Mouse (Mus musculus): ENCODE data around the gene Tmem11. TPM values are rescaled to one million over a fixed set of nuclear protein-coding genes. Genes with fewer than 3 reads are reported as not detected.

Gene Tmem11
- polyA plus RNA-seq, 1 experiment from 2014 or later, result 67.8 TPM

DNA sequence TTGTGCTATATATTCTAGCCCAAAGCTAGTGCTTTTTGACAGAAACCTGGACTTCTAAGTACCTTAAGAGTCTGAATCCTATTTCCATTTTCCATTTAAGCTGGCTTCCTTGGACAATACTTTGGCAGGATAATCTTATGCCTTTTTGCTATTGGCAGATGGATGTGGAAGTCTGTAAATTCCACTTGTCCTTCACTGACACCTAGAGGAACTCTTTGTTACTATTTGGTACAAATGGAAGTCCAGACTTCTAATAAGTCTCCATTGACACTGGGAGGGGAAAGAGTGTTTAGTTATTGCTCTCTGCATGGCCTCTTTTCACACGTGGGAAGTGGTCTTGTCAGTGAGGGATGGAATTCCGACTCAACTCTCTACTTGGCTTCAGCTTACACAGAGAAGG, 50.2 kb downstream of the Tmem11 start:
- H3K27ac ChIP-seq (ENCODE audit: low read depth, low read length), result no peak overlapping the region
- 38% methylated on average over 2 of the region's 2 CpGs for WGBS
- H3K9ac ChIP-seq (ENCODE audit: low read length), result no peak overlapping the region
- no peaks in the 10 kb centered on the region for H3K36me3 ChIP-seq (ENCODE audit: control insufficient read depth, insufficient read depth, low read length)
- DNase-seq (ENCODE audit: low spot score) (peak; percentile 13), ATAC-seq (no peak)
- no peaks in the 10 kb centered on the region for H3K27me3 ChIP-seq (replicated peaks; ENCODE audit: control insufficient read depth, insufficient read depth, low read length)
- no peak overlapping the region for H3K4me3 ChIP-seq (ENCODE audit: low read depth, low read length)
- H3K9me3 ChIP-seq (replicated peaks; ENCODE audit: control insufficient read depth, low read length), result no peaks in the 10 kb centered on the region
- H3K4me2 ChIP-seq (ENCODE audit: low read length), result no peak overlapping the region
- H3K4me1 ChIP-seq (ENCODE audit: control insufficient read depth, insufficient read depth, low read length), result peaks cover 5% of the 10 kb centered on the region; the same call in 1 of the 2 replicates

DNA sequence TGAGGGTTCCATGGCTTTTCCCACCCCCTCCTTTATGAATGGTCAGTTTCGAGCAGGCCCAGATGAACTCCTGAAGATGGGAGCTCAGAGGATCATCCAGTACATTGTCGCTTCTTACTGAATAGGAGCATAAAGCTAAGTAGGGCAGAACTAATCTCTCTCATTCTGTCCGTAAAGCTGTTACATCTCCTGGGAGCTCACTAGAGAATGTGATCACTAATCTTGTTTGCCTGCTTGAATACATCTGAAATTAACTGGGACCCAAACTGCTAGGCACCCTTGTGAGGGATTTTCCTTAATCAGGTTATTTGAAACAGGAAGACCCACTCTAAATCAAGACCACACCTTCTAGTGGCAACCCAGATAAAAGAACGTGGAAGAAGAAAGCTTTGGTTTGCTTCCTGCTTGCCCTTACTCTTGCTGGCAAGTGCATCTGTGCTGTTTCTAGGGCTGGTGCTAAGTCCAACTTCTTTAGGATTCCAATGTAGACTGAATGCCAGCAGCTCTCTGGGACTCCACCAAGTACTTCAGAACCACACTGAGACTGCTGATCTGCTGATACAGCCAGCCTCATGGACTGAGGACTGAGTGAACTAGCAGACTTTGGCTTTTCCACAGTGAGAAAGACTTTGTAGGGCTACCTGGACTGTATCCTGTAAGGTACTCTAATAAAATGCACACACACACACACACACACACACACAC, 51.7 kb downstream of the Tmem11 start:
- DNase-seq (ENCODE audit: low spot score), result no peak
- H3K9me3 ChIP-seq (replicated peaks; ENCODE audit: control insufficient read depth, low read length), result no peaks in the 10 kb centered on the region
- H3K9ac ChIP-seq (ENCODE audit: low read length), result no peak overlapping the region
- WGBS, result 26% methylated on average over 4 of the region's 4 CpGs
- ATAC-seq, result no peak
- H3K4me1 ChIP-seq (ENCODE audit: control insufficient read depth, insufficient read depth, low read length), result peaks cover 5% of the 10 kb centered on the region; the same call in 1 of the 2 replicates
- no peak overlapping the region for H3K27ac ChIP-seq (ENCODE audit: low read depth, low read length)
- H3K4me2 ChIP-seq (ENCODE audit: low read length), result no peak overlapping the region
- H3K27me3 ChIP-seq (replicated peaks; ENCODE audit: control insufficient read depth, insufficient read depth, low read length), result no peaks in the 10 kb centered on the region
- H3K4me3 ChIP-seq (ENCODE audit: low read depth, low read length), result no peak overlapping the region
- H3K36me3 ChIP-seq (ENCODE audit: control insufficient read depth, insufficient read depth, low read length), result no peaks in the 10 kb centered on the region

DNA sequence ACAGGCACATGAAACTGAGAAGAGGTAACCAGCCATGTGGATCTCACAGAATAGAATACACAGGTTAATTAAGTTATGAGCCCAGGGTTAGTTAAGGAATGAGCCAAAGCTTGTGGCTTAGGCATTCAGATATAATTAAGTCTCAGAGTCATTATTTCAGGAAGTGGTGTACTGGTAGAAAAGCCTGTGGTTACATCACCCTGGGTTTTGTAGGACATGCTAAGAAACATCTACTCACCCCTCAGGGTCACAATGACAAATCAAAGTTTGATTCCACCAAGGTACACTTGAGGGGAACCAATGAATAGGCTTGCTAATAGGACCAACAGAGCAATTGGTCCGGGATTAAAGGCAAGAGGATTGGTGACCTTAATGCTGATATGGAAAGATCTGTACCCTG, 52.4 kb downstream of the Tmem11 start:
- Histone ChIP-seq H3K9ac (ENCODE audit: low read length) (no peak overlapping the region), H3K27me3 (replicated peaks; ENCODE audit: control insufficient read depth, insufficient read depth, low read length) (no peaks in the 10 kb centered on the region)

DNA sequence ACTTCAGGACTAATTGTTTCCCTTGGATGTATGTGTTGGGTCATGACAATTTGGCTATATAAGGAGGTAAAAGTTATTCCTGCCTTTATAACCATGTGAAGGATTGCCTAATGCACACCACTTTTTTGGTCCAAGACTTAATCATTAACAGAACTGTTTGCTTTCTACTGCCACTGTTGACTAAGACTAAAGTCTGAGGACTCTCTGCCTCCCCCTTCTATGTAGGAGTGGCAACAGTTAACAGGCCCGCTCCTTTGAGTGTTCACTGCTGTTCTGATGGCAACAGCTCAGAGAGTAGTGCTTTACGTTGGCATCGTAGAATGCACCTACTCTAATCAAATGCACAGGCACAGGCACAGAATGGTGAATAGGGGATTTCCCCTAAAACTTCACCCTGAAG, 53.9 kb downstream of the Tmem11 start:
- no peak overlapping the region for H3K9ac ChIP-seq (ENCODE audit: low read length)
- H3K9me3 ChIP-seq (replicated peaks; ENCODE audit: control insufficient read depth, low read length), result no peaks in the 10 kb centered on the region
- H3K36me3 ChIP-seq (ENCODE audit: control insufficient read depth, insufficient read depth, low read length), result no peaks in the 10 kb centered on the region
- no peak overlapping the region for H3K4me3 ChIP-seq (ENCODE audit: low read depth, low read length)
- no peak for ATAC-seq
- no peak overlapping the region for H3K4me2 ChIP-seq (ENCODE audit: low read length)
- 87% methylated on average over 3 of the region's 3 CpGs for WGBS
- DNase-seq (ENCODE audit: low spot score), result no peak
- no peaks in the 10 kb centered on the region for H3K27me3 ChIP-seq (replicated peaks; ENCODE audit: control insufficient read depth, insufficient read depth, low read length)
- H3K27ac ChIP-seq (ENCODE audit: low read depth, low read length), result no peak overlapping the region
- no peaks in the 10 kb centered on the region for H3K4me1 ChIP-seq (ENCODE audit: control insufficient read depth, insufficient read depth, low read length)

More for the DNA sequence above, 52.4 kb downstream of the Tmem11 start:
- Histone ChIP-seq H3K4me1 (ENCODE audit: control insufficient read depth, insufficient read depth, low read length) (peaks cover 5% of the 10 kb centered on the region; the same call in 1 of the 2 replicates), H3K9me3 (replicated peaks; ENCODE audit: control insufficient read depth, low read length) (no peaks in the 10 kb centered on the region), H3K4me2 (ENCODE audit: low read length) (no peak overlapping the region), H3K36me3 (ENCODE audit: control insufficient read depth, insufficient read depth, low read length) (no peaks in the 10 kb centered on the region), H3K27ac (ENCODE audit: low read depth, low read length) (no peak overlapping the region), H3K4me3 (ENCODE audit: low read depth, low read length) (no peak overlapping the region)
- ATAC-seq (no peak), DNase-seq (ENCODE audit: low spot score) (no peak)
- WGBS, result 60% methylated on average over 1 of the region's 1 CpGs

DNA sequence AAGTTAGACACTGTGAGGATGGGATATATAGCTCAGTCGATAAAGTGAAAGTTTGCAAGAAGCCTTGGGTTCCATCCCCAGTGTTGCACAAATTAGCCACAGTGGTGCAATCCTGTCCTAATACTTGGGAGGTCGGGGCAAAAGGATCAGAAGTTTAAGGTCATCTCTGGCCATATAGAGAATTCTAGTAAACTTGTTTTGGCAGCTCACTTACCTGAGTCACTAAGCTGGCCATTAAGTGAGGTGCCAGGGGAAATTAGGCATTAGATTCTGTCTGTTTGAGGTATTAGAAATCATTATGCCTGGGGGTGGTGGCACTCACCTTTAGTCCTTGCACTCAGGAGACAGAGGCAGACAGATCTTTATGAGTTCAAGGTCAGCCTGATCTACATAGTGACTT, 55.3 kb downstream of the Tmem11 start:
- Histone ChIP-seq H3K4me1 (ENCODE audit: control insufficient read depth, insufficient read depth, low read length) (no peaks in the 10 kb centered on the region), H3K9me3 (replicated peaks; ENCODE audit: control insufficient read depth, low read length) (no peaks in the 10 kb centered on the region), H3K27ac (ENCODE audit: low read depth, low read length) (no peak overlapping the region), H3K4me2 (ENCODE audit: low read length) (no peak overlapping the region), H3K27me3 (replicated peaks; ENCODE audit: control insufficient read depth, insufficient read depth, low read length) (no peaks in the 10 kb centered on the region), H3K36me3 (ENCODE audit: control insufficient read depth, insufficient read depth, low read length) (no peaks in the 10 kb centered on the region), H3K9ac (ENCODE audit: low read length) (no peak overlapping the region), H3K4me3 (ENCODE audit: low read depth, low read length) (no peak overlapping the region)
- 76% methylated on average over 2 of the region's 2 CpGs for WGBS
- DNase-seq (ENCODE audit: low spot score), result no peak
- ATAC-seq, result no peak

DNA sequence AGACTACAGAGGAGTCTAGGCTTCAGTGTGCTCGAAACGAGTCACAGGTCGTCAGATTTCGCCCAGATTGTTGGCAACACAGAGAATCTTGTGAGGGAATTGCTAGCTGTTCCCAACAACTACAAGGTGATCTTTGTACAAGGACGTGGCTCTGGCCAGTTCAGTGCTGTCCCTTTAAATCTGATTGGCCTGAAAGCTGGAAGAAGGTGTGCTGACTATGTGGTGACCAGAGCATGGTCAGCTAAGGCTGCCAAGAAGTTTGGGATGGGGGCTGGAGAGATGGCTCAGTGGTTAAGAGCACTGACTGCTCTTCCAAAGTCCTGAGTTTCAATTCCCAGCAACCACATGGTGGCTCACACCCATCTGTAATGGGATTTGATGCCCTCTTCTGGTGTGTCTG, 62.7 kb downstream of the Tmem11 start:
- no peak overlapping the region for H3K4me3 ChIP-seq (ENCODE audit: low read depth, low read length)
- no peak for DNase-seq (ENCODE audit: low spot score)
- WGBS, result 77% methylated on average over 5 of the region's 5 CpGs
- H3K4me2 ChIP-seq (ENCODE audit: low read length), result no peak overlapping the region
- no peak for ATAC-seq
- no peaks in the 10 kb centered on the region for H3K4me1 ChIP-seq (ENCODE audit: control insufficient read depth, insufficient read depth, low read length)
- no peak overlapping the region for H3K9ac ChIP-seq (ENCODE audit: low read length)
- no peaks in the 10 kb centered on the region for H3K27me3 ChIP-seq (replicated peaks; ENCODE audit: control insufficient read depth, insufficient read depth, low read length)
- H3K27ac ChIP-seq (ENCODE audit: low read depth, low read length), result no peak overlapping the region
- no peaks in the 10 kb centered on the region for H3K36me3 ChIP-seq (ENCODE audit: control insufficient read depth, insufficient read depth, low read length)
- H3K9me3 ChIP-seq (replicated peaks; ENCODE audit: control insufficient read depth, low read length), result no peaks in the 10 kb centered on the region

Other genes starting within 250 kb of the Tmem11 start
- 66.9 and 74.6 TPM in 2 replicates for gene Llgl1, start 179.5 kb downstream of the Tmem11 start, polyA plus RNA-seq (2014; fragmentation: Nextera tagmentation; extraction: Ambion mirVana)
- gene Flii, start 152.0 kb downstream of the Tmem11 start, polyA plus RNA-seq (2014; fragmentation: Nextera tagmentation; extraction: Ambion mirVana), result 53.0 and 59.3 TPM in 2 replicates
- gene Mief2, start 150.9 kb downstream of the Tmem11 start, polyA plus RNA-seq (2014; fragmentation: Nextera tagmentation; extraction: Ambion mirVana), result 20.5 and 20.7 TPM in 2 replicates
- 7.3 and 9.5 TPM in 2 replicates for gene Top3a, start 101.9 kb downstream of the Tmem11 start, polyA plus RNA-seq (2014; fragmentation: Nextera tagmentation; extraction: Ambion mirVana)
- gene Smcr8, start 101.7 kb downstream of the Tmem11 start, polyA plus RNA-seq (2014; fragmentation: Nextera tagmentation; extraction: Ambion mirVana), result 7.9 and 8.5 TPM in 2 replicates
- gene Shmt1, start 67.6 kb downstream of the Tmem11 start, polyA plus RNA-seq (2014; fragmentation: Nextera tagmentation; extraction: Ambion mirVana), result 12.0 and 17.3 TPM in 2 replicates
- gene Dhrs7b, start 48.6 kb downstream of the Tmem11 start, polyA plus RNA-seq (2014; fragmentation: Nextera tagmentation; extraction: Ambion mirVana), result 36.6 and 36.8 TPM in 2 replicates
- gene Natd1, start 35.5 kb upstream of the Tmem11 start, polyA plus RNA-seq (2014; fragmentation: Nextera tagmentation; extraction: Ambion mirVana), result 35.3 and 39.7 TPM in 2 replicates
- gene Map2k3, start 52.8 kb upstream of the Tmem11 start, polyA plus RNA-seq (2014; fragmentation: Nextera tagmentation; extraction: Ambion mirVana), result 23.6 and 23.7 TPM in 2 replicates
- gene Kcnj12, start 143.3 kb upstream of the Tmem11 start, polyA plus RNA-seq (2014; fragmentation: Nextera tagmentation; extraction: Ambion mirVana), result 1.0 and 1.4 TPM in 2 replicates
- gene Tnfrsf13b, start 247.5 kb upstream of the Tmem11 start, polyA plus RNA-seq (2014; fragmentation: Nextera tagmentation; extraction: Ambion mirVana), result 1.1 and 1.2 TPM in 2 replicates